Mouse (Mus musculus) urinary bladder, postnatal 25 days (tissue): ENCODE data around the gene Nup62.
A peak's percentile ranks its signal among the peaks of the same experiment; 100 is the strongest.

Experiments
- DNase-seq: peaks from one replicate; pipeline ENCODE4 v3.0.0; 2022; ENCODE audit warnings: low spot score

Nup62 gene

GRCm38 (mm10) chr7:44819391-44819790 lies 3.5 kb downstream of the Nup62 start:
- no peak for DNase-seq

GRCm38 (mm10) chr7:44819863-44820262 lies 4.0 kb downstream of the Nup62 start:
- DNase-seq, result no peak

GRCm38 (mm10) chr7:44820525-44820924 lies 4.6 kb downstream of the Nup62 start:
- no peak for DNase-seq

GRCm38 (mm10) chr7:44821666-44822448 lies 6.0 kb downstream of the Nup62 start:
- DNase-seq, result no peak

- no peak for DNase-seq
These were observed 7.5 kb downstream of the Nup62 start for GRCm38 (mm10) chr7:44823409-44823808.

- peak; percentile 75 for DNase-seq
These were observed 9.0 kb downstream of the Nup62 start for GRCm38 (mm10) chr7:44824872-44825271.

GRCm38 (mm10) chr7:44826771-44827170 lies 10.9 kb downstream of the Nup62 start:
- no peak for DNase-seq

GRCm38 (mm10) chr7:44828706-44829105 lies 12.8 kb downstream of the Nup62 start:
- no peak for DNase-seq

- no peak for DNase-seq
These were observed 16.9 kb downstream of the Nup62 start for GRCm38 (mm10) chr7:44832763-44833162.

GRCm38 (mm10) chr7:44835373-44836015 lies 19.6 kb downstream of the Nup62 start:
- no peak for DNase-seq

GRCm38 (mm10) chr7:44836016-44836404 lies 20.1 kb downstream of the Nup62 start:
- no peak for DNase-seq

GRCm38 (mm10) chr7:44836423-44837053 lies 20.6 kb downstream of the Nup62 start:
- no peak for DNase-seq

GRCm38 (mm10) chr7:44838073-44838472 lies 22.2 kb downstream of the Nup62 start:
- no peak for DNase-seq

GRCm38 (mm10) chr7:44839171-44839490 lies 23.2 kb downstream of the Nup62 start:
- DNase-seq, result no peak

- no peak for DNase-seq
These were observed 23.8 kb downstream of the Nup62 start for GRCm38 (mm10) chr7:44839491-44840191.

GRCm38 (mm10) chr7:44840426-44840825 lies 24.5 kb downstream of the Nup62 start:
- no peak for DNase-seq

- no peak for DNase-seq
These were observed 26.1 kb downstream of the Nup62 start for GRCm38 (mm10) chr7:44841825-44842463.

GRCm38 (mm10) chr7:44845006-44845405 lies 29.1 kb downstream of the Nup62 start:
- DNase-seq, result no peak

GRCm38 (mm10) chr7:44846804-44847203 lies 30.9 kb downstream of the Nup62 start:
- no peak for DNase-seq

GRCm38 (mm10) chr7:44847772-44848171 lies 31.9 kb downstream of the Nup62 start:
- no peak for DNase-seq

GRCm38 (mm10) chr7:44848561-44849415 lies 32.9 kb downstream of the Nup62 start, which contains the start of the genes Akt1s1 and Tbc1d17:
TSS of gene Akt1s1 (plus strand) at chr7:44848991.
TSS of gene Tbc1d17 (minus strand) at chr7:44849079.
- DNase-seq, result peak; percentile 96
